Mouse (Mus musculus): Measurements from ENCODE around the gene Ncf2.

DNA sequence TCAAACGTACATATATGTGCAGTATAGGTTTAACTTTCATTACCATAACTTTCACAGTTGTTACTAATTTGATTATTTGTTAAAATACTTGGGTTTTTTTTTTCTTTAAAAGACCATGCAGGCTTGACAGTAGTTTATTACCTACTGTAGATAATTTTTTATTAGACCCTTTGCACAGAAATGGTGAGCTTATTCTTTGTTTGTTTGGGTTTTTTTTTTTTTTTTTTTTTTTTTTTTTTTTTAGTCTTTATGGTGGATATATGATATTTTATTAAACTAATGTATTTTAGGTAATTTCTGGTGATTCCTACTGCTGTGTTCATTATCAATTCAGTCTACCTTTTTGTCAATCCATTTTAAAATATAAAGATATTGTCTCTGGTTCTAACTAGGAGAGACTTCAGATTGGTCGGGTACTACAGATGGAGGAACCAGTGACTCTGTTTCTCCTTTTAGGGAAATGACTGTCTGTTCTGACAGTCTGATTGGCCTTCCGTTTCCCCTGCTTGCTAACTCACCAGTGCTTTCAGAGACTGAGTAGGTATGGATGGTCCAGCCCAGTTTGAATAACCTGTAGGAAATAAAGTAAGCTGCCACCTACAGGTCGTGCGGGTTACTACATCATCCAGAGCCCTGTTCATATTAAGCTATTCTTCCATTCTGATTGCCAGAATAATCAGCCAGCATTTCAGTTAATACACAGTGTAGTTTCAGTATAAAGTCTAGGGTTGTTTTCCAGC, 32.1 kb upstream of the Ncf2 start:
- TF ChIP-seq CTCF (IDR thresholded peaks at IDR 0.05; ENCODE audit: control insufficient read depth, insufficient read depth, low read length) (0 out of 2 replicates have a peak, but pooled peaks have one; percentile 28), POLR2A (IDR thresholded peaks at IDR 0.05; ENCODE audit: borderline replicate concordance, control insufficient read depth, low read depth, low read length) (no peak)

Data from bone marrow, adult 2 months (tissue).